Mouse (Mus musculus) cerebellum, postnatal 10 days (tissue): ENCODE measurements around the gene Tspan12.
"Not testable (repeated sequence)": the region's sequence is repeated elsewhere in the genome, so short reads cannot be mapped to it uniquely, and the experiment has no call there.

Source experiments
- DNase-seq, 2 experiments: peaks; one replicate each; pipeline ENCODE4 v3.0.0; 2021; ENCODE audit warnings: mixed read lengths in 2 of 2

Tspan12 gene

DNA sequence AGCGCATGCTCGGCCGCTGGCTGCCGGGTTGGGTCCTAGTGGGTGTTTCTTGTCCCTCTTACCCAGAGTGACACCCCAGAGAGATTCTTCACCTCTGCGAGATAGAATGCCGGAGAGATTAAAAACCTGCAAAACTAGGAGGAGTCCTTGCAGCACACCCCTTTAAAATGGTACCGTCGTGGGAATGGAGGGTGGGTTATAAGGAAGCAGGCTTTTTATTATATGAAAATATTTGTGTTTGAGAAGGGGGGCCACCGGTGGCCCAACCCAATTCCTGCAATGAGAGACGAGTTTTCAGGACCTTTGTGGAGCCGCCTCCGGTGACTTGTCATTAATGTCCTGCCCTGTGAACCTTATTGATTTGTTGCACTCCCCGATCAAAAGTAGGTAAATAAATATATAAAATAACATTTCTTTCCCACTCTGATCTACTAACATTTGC, at the start of gene Tspan12:
Gene Tspan12 (minus strand): TSS at position 172 of the 442 bp plus-strand sequence.
- no peak for DNase-seq

DNA sequence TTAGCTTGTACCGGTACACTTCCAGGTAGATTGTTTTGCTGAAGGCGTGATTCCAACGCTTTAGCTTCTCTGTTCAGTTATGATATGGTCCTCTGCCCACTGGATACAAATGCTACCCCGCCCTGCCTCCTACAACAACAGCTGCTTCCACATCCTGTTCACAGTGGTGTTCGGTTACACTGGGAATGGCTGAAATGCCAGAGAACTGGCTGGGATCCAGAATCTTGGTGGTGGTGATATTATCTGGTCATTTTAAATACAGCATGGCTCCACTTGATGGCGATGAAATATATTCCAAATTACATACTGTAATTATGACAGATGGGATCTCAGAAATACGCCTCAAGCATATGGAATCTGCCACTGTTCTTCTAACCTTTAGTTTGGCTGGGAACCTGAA, 42.1 kb upstream of the Tspan12 start:
- DNase-seq: peak; percentile 68 to 70

DNA sequence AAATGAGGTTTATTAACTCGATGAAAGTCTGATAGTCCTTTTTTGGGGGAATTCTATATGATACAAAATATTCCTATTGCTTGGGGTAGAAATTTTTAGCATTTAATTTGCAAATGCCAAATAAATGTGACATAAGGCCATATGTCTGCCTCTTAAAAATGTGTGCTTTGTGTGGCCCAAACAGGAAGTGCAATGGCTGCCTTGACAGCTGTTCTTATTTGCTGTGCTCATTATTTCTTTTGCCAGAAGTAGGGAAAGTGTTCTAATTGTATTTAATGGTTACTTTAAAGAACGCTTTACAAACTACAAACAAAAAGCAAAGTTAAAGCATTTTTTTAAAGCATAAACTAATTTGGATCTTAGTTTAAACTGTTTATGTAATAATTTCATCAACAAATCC, 36.8 kb upstream of the Tspan12 start:
- no peak for DNase-seq

DNA sequence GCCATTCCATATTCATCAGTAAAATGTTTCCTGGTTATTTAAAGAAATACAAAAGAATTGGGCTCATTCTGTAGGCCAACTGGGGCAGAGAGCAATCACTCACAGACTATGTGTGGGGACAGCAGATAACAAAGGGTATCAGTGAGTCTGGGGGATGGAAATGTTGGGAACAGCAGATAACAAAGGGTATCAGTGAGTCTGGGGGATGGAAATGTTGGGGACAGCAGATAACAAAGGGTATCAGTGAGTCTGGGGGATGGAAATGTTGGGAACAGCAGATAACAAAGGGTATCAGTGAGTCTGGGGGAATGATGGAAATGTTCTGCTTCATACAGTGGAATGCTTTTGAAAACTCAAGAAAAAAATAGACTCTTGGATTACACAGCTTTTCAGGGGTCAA, 35.7 kb upstream of the Tspan12 start:
- DNase-seq: not testable (repeated sequence)

DNA sequence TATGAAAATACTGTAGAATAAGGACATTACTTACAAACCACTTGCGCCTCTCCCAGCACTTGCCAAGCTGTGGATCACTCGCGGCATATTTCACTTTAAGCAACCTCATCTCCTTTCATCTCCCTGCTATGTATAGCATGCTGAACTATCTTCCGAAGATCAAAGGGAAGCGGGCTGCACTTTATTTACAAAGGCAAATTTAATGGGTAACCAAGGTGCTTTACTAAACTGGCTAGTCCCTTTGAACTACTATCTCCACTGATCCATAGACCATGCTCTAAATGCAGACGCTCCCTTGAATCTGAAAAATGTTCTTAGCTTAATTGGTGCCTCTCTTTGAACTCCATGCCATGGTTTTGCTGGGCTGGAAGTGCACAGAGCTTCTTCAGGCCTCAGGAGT, 27.2 kb upstream of the Tspan12 start:
- DNase-seq: no peak

DNA sequence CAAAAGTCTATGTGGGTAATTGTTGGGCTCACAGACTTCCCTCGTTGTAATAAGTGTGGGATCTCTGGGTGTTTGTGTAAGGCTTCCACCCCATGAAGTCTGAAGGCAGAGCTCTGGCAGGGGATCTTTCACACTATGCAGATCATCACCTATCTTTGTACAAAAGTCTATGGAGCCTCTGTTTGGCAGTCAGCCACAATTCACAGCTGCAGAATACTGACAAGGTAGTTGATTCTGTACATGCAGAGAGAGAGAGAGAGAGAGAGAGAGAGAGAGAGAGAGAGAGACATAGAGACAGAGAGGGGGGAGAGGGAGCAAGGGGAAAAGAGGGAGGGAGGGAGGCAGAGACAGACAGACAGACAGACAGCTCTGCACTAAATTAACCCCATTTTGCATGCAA, 15.0 kb upstream of the Tspan12 start:
- DNase-seq: no peak

DNA sequence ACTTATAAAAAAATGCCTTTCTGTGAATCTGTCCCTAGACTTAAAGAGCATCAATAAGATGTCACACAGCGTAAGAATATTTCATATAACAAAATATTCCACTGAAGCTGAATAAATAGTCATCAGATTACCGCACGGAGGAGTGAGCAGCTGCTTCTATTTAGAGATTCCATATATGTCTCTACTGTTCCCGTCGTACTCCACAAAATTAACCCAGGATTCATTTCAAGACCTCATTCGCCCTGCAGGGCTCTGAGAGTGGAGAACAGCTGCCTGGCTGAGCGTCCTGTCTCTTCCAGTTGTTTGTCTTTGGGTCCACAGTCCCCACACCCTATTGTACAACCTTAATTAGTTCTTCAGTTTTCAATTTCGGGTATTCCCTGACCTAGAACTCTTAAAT, 11.9 kb upstream of the Tspan12 start:
- DNase-seq: no peak

DNA sequence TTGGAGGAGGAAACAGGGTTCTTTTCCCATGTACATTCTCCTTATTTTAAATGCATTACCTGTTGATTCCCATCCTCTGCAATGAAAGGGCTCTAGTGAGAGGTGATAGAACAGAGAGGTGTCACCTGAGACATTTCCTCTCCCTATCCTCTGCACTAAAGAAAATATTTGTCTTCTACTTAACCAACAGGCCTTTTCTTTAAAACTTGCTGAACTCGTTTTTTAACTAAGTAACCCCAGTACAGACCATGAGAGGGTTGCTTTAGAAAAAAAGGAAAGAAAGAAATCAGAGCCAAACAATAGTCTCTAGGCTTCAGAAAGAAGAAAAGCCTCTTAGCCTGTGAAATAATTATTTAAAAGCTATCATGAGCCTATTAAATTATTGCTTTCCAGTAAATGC, 11.2 kb upstream of the Tspan12 start:
- DNase-seq: no peak

DNA sequence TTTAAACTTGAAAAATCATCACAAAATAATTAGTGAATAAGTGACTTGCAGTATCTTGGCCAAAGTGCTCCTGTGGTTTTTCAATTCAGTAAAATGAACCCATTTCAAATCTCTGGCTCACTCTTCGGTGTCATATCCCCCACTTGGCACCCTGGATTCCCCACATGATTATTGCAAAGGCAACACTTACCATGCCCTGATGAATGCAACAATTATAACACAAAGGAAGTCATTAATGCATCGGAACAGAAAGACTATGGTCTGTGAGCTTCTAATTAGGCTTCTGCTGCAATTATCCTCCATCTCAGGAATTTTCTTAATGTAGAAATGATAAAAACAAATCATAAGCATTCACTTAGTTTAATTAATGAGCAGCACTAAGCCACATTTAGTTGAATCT, 9.0 kb upstream of the Tspan12 start:
- DNase-seq: no peak

DNA sequence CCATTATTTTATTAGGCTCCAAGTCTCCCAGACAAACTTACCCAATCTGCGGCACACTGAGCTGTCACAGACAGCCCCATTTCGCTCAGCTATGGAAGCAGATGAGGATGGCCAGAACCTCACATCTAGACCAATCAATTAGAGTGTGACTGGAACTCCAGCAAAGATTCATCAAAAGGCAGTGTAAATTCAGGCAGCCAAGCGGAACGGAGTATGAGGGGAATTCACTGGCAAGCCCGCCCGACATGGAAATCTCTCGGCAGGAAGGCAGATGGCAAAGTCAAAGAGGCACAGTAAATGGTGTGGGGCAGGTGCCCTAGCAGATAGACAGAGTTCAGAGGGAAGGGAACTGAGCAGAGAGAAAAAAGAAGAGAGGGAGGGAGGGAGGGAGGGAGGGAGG, 5.5 kb upstream of the Tspan12 start:
- DNase-seq: peak; percentile 69 to 79

DNA sequence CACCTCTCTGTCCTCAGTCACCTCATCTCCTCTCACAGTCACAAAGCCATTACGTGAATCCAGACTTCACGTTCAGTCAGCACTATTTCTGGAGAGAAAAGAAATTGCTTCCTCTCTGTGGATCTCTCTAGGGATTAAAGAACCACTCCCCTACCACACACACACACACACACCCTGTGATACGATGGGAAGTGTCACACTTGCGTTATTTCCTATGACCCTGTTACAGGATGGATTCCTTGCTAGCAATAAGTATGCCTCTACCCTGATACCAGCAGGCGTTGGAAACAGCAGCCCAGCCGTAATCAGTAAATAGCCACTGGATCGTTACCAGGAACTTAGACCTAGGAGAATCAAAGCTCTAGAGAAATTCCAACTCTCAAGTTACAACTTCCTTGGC, 3.6 kb upstream of the Tspan12 start:
- no peak for DNase-seq

DNA sequence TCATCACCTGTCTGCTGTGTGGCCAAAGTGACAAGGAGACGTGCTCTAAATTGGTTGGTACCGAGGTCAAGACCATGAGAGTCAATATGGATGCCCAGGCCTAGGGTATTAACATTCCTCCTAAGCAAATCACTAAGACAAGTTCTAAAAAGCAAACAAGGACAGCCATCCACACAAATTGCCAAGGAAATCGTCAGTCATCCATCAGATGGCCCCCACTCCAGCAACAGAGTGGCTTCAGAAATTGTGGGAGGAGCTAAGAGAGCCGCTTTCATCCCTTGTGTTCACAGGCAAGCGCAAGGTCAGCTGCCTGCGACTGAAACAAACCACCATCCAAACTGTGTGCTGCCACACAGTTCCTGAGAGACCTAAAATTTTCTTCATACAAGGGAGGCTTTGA, 1.0 kb upstream of the Tspan12 start:
- no peak for DNase-seq

DNA sequence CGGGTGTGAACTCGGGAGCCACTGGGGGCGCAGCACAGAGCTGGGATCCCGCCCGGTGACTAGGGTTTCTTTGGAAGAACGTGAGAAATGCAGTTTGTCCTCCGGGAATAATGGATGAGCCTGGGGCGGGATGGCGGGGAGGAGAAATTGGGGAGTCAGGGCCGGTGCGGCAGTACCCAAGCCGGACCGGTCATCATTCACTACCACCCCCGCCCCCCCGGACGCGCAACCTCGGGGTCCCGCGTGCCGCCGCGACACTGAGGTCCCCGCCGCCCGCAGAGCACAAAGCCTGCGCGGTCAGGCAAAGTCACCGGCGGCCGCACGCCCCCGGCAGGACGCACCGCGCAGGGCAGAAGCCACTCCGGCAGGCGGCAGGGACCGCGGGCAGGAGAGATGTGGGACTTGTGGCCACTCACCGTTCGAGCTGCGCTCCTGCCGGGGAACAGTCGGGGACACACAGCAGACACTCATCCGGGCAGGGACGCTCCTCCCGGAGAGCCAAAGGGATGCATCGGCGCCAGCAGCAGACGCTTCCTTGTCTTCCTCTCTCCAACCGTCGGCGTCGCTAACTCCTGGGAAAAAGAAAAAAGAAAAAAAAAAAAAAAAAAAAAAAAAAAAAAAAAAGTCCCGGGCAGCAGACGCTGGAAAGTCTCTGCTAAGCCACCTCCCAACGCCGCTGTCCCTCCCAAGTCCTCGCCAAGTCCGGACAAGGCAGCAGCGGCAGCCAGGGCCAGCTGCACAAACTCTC, 545 bp downstream of the Tspan12 start:
- peak; percentile 79 to 83 for DNase-seq

DNA sequence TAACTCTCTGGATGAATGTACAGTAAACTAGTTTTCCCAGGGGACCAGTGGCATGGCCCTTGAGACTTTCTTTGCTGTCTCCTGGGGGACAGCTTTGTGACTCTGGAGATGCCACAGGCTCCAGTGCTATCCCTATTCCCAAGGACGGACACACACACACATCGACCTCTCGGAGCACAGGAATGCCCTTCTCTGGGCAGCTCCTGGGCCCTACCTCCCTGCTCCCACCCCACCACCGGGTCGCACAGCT, 1.0 kb downstream of the Tspan12 start:
- no peak for DNase-seq

DNA sequence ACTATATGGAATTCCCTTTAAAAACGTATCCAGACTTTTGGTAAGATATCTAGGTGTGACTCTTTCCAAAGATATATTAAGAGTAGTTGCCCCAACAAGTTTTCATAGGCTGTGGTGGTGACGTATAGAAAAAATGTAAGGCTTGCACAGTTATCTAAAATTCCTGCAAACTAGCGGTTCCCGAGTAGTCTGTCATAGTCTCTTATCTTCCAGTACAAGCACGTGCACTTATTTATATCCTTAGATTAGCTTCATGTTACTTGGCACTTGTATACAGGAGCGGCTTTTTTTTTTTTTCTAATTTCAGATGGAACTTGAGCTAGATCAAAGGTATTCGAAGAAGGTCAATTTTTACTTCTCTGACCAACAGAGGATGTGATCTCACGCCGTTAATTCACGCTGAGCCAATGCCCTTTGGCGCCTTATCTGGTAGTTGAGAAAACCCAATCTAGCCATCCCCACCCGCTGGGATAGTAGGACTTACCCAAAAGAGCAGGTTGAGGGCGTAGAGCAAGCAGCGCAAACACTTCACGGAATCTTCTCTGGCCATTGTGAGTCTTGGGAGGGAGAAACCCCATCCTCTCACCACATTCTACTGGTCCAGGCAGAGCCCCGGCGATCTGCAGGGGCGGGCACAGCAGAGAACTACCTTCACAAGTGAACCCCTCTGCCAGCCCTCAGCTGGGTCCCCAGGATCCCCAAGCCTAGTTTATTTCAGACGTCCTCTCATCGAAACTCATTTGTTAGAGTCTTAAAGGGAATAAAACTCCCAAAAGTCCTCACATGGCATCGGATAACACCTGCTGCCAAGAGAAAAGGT, 1.6 kb downstream of the Tspan12 start:
- DNase-seq: peak; percentile 26 to 30

DNA sequence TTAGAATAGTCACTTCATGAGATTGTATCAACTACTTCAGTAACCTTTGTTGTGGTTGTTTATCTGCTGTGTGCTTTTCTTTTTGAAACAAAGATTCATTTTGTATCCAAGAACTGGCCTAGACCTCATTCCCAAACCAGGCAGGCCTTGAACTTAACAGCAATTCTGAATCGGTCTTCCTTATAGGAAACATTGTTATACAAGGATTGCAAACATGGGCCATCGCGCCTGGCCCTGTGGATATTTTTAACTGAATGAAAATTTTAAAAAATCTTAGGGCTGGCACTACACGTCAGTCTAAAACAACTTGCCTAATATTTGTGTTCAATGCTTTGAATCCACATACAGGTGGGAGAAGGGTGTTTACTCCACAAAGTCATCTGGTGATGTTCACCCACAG, 3.5 kb downstream of the Tspan12 start:
- no peak for DNase-seq

DNA sequence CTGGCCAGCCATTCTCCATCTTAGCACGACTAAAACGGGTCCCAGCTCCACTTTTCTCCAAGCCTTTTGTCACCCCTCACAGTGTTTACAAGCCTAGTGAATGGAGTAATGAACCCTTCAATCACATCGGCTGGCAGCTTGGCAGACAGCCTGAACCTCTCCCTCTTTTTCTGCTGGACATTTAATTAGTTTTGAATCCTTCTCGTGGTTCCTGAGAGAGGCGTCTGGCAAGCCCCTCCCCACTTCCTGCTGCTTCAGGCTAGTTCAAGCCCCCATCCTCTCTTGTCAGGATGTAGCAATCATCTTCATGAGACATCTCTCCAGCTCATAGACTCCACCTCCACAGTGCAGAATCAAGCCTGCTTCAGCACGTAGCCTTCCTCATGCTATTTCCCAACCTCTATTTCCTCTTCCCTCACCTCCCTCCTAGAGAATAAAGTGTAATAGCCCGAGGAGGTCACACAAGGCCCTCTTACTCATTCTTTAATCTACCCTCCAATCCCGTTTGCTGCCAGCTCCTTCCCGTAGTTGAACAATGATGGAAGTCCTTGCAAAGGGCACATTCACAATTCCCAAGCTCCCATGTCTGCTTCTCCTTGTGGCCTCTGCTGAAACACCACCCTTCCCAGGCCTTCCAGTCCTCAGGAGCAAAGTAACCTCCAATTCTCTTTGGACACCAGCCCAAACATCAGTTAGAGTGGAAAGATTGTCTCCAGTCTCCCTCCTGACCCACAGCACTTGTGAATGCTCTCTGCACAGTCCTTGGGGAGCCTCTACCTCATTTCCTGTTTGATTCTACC, 12.1 kb downstream of the Tspan12 start:
- peak; percentile 8 to 42 for DNase-seq

DNA sequence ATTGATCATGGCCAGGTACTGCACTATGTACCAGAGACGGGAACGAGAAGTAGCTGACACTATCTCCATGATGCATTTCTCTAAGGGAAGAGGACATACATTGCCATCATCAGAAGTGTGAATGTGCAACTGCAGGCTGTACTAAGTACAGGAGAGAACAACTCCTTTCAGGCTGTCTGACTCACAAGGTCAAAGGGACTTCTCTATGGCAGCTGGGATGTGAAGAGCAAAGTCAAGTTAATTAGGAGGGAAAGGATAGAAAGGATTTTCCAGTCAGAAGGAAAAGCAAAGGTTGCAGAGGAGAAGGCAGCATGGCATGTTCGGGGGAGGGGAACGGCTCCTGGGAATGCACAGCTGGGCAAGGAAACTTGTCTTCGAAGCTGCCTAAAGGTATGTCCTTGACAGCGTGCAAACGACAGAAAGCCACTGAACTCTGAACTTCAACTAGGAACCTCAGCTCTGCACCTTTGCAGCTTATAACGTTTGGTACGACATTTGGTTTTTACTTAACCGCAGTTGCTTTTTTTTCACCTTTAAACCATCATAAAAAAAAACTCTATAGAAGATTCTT, 13.0 kb downstream of the Tspan12 start:
- DNase-seq: no peak

DNA sequence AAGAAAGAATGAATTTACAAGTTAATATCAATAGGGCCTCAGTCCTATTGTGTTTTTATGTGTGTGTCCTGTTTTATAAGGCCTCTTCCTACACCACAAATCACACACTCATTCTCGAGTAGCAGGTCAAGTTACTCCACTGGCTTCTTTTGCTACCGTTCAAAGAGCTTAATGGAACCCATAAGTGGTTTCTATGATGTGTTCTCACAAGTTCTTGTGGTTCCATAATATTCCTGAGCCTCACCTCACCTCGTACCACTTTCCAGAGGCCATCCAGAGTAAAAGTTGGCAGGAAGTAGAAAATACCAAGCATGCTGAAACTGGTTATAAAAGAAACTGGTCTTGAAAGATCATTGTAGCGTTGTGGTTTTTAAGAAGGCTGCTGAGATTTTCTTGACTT, 18.8 kb downstream of the Tspan12 start:
- no peak for DNase-seq

DNA sequence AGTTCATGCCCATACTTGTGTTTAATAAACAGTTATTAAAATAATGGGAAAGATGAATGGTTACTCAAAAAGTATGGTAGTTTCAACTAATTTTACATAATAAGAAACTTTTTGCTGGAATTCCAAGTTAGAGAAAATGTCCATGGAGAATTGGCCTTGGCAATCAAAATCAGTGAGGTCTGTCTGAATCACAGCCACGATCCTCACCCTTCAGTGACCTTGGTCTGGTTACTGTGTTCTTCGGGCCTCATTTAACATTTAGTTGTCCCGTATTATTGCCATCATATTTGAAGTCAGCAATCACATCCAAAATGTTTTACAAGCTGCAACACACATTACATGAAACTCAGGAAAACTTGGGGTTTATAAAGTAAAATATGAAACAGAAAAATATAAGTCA, 20.4 kb downstream of the Tspan12 start:
- no peak for DNase-seq

DNA sequence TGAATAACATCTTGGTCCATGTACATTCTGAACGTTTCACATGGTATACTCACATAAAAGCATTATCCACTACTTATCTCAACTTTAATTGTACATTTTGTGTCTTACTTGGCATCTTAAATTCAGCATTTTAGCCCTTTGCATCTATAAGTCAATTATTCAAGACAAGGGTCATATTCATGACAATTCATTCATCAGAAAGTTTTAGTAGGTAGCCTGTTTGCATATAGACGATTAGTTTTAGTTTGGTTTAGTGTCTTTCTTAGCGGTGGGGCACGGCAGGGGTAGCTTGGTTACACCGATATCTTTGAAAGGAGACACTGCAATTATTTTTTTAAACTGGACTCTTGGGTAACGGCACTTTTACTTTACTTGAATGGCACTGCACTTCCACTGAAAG, 21.4 kb downstream of the Tspan12 start:
- no peak for DNase-seq

DNA sequence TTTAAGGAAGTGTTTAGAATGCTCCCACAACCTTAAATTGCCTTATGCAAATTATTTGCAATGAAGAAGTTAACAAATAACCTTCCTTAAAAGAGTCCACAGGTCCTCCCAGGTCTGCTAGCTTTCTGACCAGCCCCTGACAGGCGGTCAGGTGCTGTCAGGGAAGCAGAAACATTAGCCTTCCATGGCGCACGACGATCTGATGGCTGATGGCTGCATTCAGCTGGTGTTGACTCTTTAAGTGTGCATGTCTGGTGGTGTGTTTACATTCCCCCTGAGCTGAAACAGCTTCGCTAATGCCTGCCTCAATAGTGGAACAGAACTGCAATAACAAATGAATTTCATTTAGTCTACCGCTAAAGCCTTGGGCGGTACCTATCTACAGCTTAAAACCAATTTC, 22.4 kb downstream of the Tspan12 start:
- no peak for DNase-seq

DNA sequence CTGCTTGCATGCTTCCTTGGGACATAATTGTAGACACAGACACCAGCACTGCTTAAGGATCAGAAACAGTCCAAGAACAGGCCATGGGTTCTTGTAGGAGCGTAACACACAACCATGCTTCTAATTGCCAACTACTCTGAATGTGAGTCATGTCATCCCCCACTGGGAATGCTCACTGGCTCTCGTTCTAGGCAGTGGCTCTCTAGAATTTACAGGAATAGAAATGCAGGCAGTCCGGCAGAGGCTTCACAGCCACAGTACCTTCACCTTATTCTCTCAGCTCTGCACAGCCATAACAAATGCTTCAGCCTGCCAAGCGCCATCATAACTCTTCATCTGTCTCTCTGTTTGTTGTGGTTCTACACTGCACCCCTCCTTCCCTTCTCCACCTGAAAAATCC, 23.9 kb downstream of the Tspan12 start:
- no peak for DNase-seq

DNA sequence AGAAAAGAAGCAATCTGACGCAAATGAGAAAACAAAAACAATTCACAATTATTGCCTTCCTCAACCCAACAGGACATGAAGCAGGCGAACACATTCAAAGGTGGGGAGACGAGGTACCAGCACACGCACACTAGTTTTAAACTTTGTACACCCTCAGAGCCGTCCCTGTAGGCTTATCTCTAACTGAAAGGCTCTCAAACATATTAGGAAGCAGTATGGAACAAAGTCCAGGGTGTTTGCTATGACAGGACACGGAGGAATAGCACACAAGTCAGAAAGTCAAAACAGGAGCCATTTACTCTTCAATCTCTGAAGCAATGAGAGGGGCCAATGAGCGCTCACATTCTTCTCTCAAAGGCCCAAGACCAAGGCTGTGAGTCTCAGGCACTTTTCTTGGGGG, 24.3 kb downstream of the Tspan12 start:
- no peak for DNase-seq
